Mouse (Mus musculus): ENCODE data around the gene Pitpna. TPM values are rescaled to one million over a fixed set of nuclear protein-coding genes. Genes with fewer than 3 reads are reported as not detected.

The Pitpna gene
- total RNA-seq, 2 experiments from 2014 or later: 330 to 343 TPM

Small RNAs within 50 kb of the gene (microRNA-seq; reads per million reads assigned to microRNA genes)
- gene Mir3971: 0 reads per million in 2 experiments

Other genes with a start within 250 kb of the Pitpna start
- gene Rpa1, start 239.8 kb upstream of the Pitpna start, total RNA-seq (2021): 10 to 100 TPM; 47.2 to 49.9 TPM
- 10 to 100 TPM; 13.7 to 17.5 TPM for gene Smyd4, start 239.7 kb upstream of the Pitpna start, total RNA-seq (2021)
- gene Serpinf1, start 165.4 kb upstream of the Pitpna start, total RNA-seq (2021): 10 to 100 TPM; 12.6 to 12.7 TPM
- gene Serpinf2, start 148.5 kb upstream of the Pitpna start, total RNA-seq (2021): under 1 TPM in 1 of 2 experiments, not detected in 1; 0.35 TPM
- 10 to 100 TPM; 18.7 to 19.4 TPM for gene Wdr81, start 133.4 kb upstream of the Pitpna start, total RNA-seq (2021)
- gene Tlcd2, start 126.4 kb upstream of the Pitpna start, total RNA-seq (2021): under 1 TPM; 0.91 to 1.00 TPM
- 100 to 1,000 TPM; 128 to 134 TPM for gene Prpf8, start 101.3 kb upstream of the Pitpna start, total RNA-seq (2021)
- gene Rilp, start 78.0 kb upstream of the Pitpna start, total RNA-seq (2021): 1 to 10 TPM; 1.6 to 1.8 TPM
- 1 to 10 TPM; 1.1 to 1.2 TPM for gene Scarf1, start 74.6 kb upstream of the Pitpna start, total RNA-seq (2021)
- 10 to 100 TPM; 49.9 to 50.9 TPM for gene Slc43a2, start 56.4 kb upstream of the Pitpna start, total RNA-seq (2021)
- 10 to 100 TPM; 36.1 to 36.6 TPM for gene Inpp5k, start 42.9 kb downstream of the Pitpna start, total RNA-seq (2021)
- gene Myo1c, start 62.4 kb downstream of the Pitpna start, total RNA-seq (2021): 10 to 100 TPM; 20.9 to 25.1 TPM
- gene Crk, start 91.2 kb downstream of the Pitpna start, total RNA-seq (2021): 100 to 1,000 TPM; 126 to 132 TPM
- 1,000 to 10,000 TPM in 1 of 2 experiments, 100 to 1,000 TPM in 1; 948 to 1,014 TPM for gene Ywhae, start 144.8 kb downstream of the Pitpna start, total RNA-seq (2021)
- 10 to 100 TPM; 18.9 to 23.4 TPM for gene Doc2b, start 208.0 kb downstream of the Pitpna start, total RNA-seq (2021)

Measured in left cerebral cortex, adult 18-20 months (tissue).